Mouse (Mus musculus): ENCODE results near the gene Vmn2r57.
"Not testable (repeated sequence)": the region's sequence is repeated elsewhere in the genome, so short reads cannot be mapped to it uniquely, and the experiment has no call there.

The Vmn2r57 gene

GRCm38 (mm10) chr7:41448596-41448995 is at the start of gene Vmn2r57:
Vmn2r57 (minus strand) TSS chr7:41448696.
- not testable (repeated sequence) for DNase-seq (ENCODE audit: low spot score in 2 of 2)

- peak in 1 of 2 experiments; percentile 67 for DNase-seq (ENCODE audit: low spot score in 2 of 2)
Observed at GRCm38 (mm10) chr7:41497871-41498270, 49.4 kb upstream of the Vmn2r57 start.

- DNase-seq (ENCODE audit: low spot score in 2 of 2): no peak
Observed at GRCm38 (mm10) chr7:41451864-41452263, 3.4 kb upstream of the Vmn2r57 start.

- DNase-seq (ENCODE audit: low spot score in 2 of 2): no peak
Observed at GRCm38 (mm10) chr7:41394130-41394529, 54.4 kb downstream of the Vmn2r57 start.

- DNase-seq (ENCODE audit: low spot score in 2 of 2): peak; percentile 71 to 78
Observed at GRCm38 (mm10) chr7:41393048-41393971, 55.2 kb downstream of the Vmn2r57 start, which contains the start of gene AI987944. AI987944 (minus strand) TSS chr7:41393379.

All from spleen, postnatal 4 days (tissue).